Mouse (Mus musculus) kidney, postnatal 0 days (tissue): ENCODE measurements around the gene Agmo. TPM values are rescaled to one million over a fixed set of nuclear protein-coding genes. Genes with fewer than 3 reads are reported as not detected.
A peak's percentile ranks its signal among the peaks of the same experiment; 100 is the strongest.

ENCODE experiments used
- ATAC-seq: fragments of 200-750 bp; cut with Nextera tagmentation; replicated peaks from 2 replicates; pipeline ENCODE4 v1.8.0; 2017; ENCODE audit warnings: low read depth, moderate number of reproducible peaks, moderate TSS enrichment, moderate library complexity; ENCODE audit not compliant: low FRiP score
- DNase-seq: peaks from one replicate; pipeline ENCODE4 v3.0.0-alpha.2; 2016; ENCODE audit warnings: low spot score
- H3K27ac ChIP-seq: fragments of 300-500 bp; sonication (generic); 2 replicates; pipeline ENCODE4 v1.5.1; 2014; ENCODE audit warnings: mild to moderate bottlenecking
- H3K27me3 ChIP-seq: fragments of 300-500 bp; sonication (generic); 2 replicates; pipeline ENCODE4 v1.6.1; 2014; ENCODE audit warnings: low read length, mixed read lengths; ENCODE audit not compliant: insufficient read depth
- H3K36me3 ChIP-seq: fragments of 300-500 bp; sonication (generic); 2 replicates; pipeline ENCODE4 v1.6.1; 2014; ENCODE audit warnings: low read length, mixed read lengths; ENCODE audit not compliant: insufficient read depth
- H3K4me1 ChIP-seq: fragments of 300-500 bp; sonication (generic); replicated peaks from 2 replicates; pipeline ENCODE4 v1.6.1; 2014; ENCODE audit warnings: antibody characterized with exemption, low read length, mixed read lengths; ENCODE audit not compliant: insufficient read depth
- H3K4me2 ChIP-seq: fragments of 300-500 bp; sonication (generic); 2 replicates; pipeline ENCODE4 v1.6.1; 2014; ENCODE audit warnings: mild to moderate bottlenecking, low read length, moderate library complexity, mixed read lengths
- H3K4me3 ChIP-seq: fragments of 300-500 bp; sonication (generic); replicated peaks from 2 replicates; pipeline ENCODE4 v1.5.1; 2014; ENCODE audit warnings: low read depth, low read length
- H3K9ac ChIP-seq: fragments of 300-500 bp; sonication (generic); 2 replicates; pipeline ENCODE4 v1.6.1; 2014; ENCODE audit warnings: low read depth, low read length
- H3K9me3 ChIP-seq: fragments of 300-500 bp; sonication (generic); replicated peaks from 2 replicates; pipeline ENCODE4 v1.6.1; 2016; ENCODE audit warnings: low read length, inconsistent platforms, mixed read lengths
- CTCF ChIP-seq: IDR thresholded peaks from 2 replicates; pipeline ENCODE4 v1.5.1; 2016; ENCODE audit warnings: antibody characterized with exemption, low read depth, mild to moderate bottlenecking, moderate library complexity
- WGBS: fragments of 180-500 bp; shearing (Covaris S2); extraction: QIAGEN DNeasy Blood & Tissue Kit; methylation state at CpG from one replicate; pipeline ENCODE4 v1.1.7; 2014; 5-methylcytosine and 5-hydroxymethylcytosine counted together
- polyA plus RNA-seq: library from polyadenylated mRNA; unstranded; fragments of >200 nt; fragmentation: Nextera tagmentation; extraction: Ambion mirVana; gene quantifications from 2 replicates; pipeline ENCODE4 v1.2.1, GENCODE M21; 2015

Agmo gene
- polyA plus RNA-seq, 1 experiment from 2014 or later, result 0.92 TPM

GRCm38 (mm10) chr12:37402541-37402940, 161.1 kb downstream of the Agmo start:
- 94% methylated on average over 6 of the region's 6 CpGs for WGBS
- Histone ChIP-seq H3K27me3 (no peaks in the 10 kb centered on the region), H3K9ac (no peak overlapping the region), H3K4me1 (no peaks in the 10 kb centered on the region), H3K9me3 (no peaks in the 10 kb centered on the region), H3K4me2 (no peak overlapping the region), H3K4me3 (no peak overlapping the region), H3K36me3 (no peaks in the 10 kb centered on the region), H3K27ac (no peak overlapping the region)
- no peak for ATAC-seq
- no peak for TF ChIP-seq CTCF
- DNase-seq, result no peak

- no peaks in the 10 kb centered on the region for H3K36me3 ChIP-seq
- ATAC-seq (no peak), DNase-seq (peak; percentile 0)
- no peak overlapping the region for H3K9ac ChIP-seq
- no peak overlapping the region for H3K27ac ChIP-seq
- no peaks in the 10 kb centered on the region for H3K9me3 ChIP-seq
- TF ChIP-seq CTCF, result no peak
- H3K4me3 ChIP-seq, result no peak overlapping the region
- H3K4me1 ChIP-seq, result no peaks in the 10 kb centered on the region
- no peak overlapping the region for H3K4me2 ChIP-seq
- 37% methylated on average over 5 of the region's 5 CpGs for WGBS
- H3K27me3 ChIP-seq, result no peaks in the 10 kb centered on the region
Observed at GRCm38 (mm10) chr12:37426350-37426749, 184.9 kb downstream of the Agmo start.

GRCm38 (mm10) chr12:37426750-37427149, 185.3 kb downstream of the Agmo start:
- WGBS, result 38% methylated on average over 5 of the region's 5 CpGs
- H3K9me3 ChIP-seq, result no peaks in the 10 kb centered on the region
- no peak for TF ChIP-seq CTCF
- no peak overlapping the region for H3K4me3 ChIP-seq
- H3K27me3 ChIP-seq, result no peaks in the 10 kb centered on the region
- ATAC-seq, result peak; percentile 54
- no peak overlapping the region for H3K4me2 ChIP-seq
- H3K4me1 ChIP-seq, result no peaks in the 10 kb centered on the region
- no peak overlapping the region for H3K27ac ChIP-seq
- H3K9ac ChIP-seq, result no peak overlapping the region
- no peaks in the 10 kb centered on the region for H3K36me3 ChIP-seq
- DNase-seq, result peak; percentile 70

- no peaks in the 10 kb centered on the region for H3K36me3 ChIP-seq
- no peak overlapping the region for H3K4me3 ChIP-seq
- no peak overlapping the region for H3K9ac ChIP-seq
- no peak for TF ChIP-seq CTCF
- no peaks in the 10 kb centered on the region for H3K27me3 ChIP-seq
- H3K4me2 ChIP-seq, result no peak overlapping the region
- 79% methylated on average over 1 of the region's 1 CpGs for WGBS
- no peaks in the 10 kb centered on the region for H3K9me3 ChIP-seq
- no peak for DNase-seq
- H3K27ac ChIP-seq, result no peak overlapping the region
- no peaks in the 10 kb centered on the region for H3K4me1 ChIP-seq
- ATAC-seq, result no peak
Observed at GRCm38 (mm10) chr12:37434466-37434865, 193.0 kb downstream of the Agmo start.

GRCm38 (mm10) chr12:37442486-37443013, 201.1 kb downstream of the Agmo start:
- no peak for ATAC-seq

GRCm38 (mm10) chr12:37445255-37445654, 203.8 kb downstream of the Agmo start:
- no peaks in the 10 kb centered on the region for H3K4me1 ChIP-seq
- no peak overlapping the region for H3K4me3 ChIP-seq
- no peak for TF ChIP-seq CTCF
- ATAC-seq, result no peak
- no peak overlapping the region for H3K4me2 ChIP-seq
- H3K27me3 ChIP-seq, result no peaks in the 10 kb centered on the region
- no peak overlapping the region for H3K9ac ChIP-seq
- H3K27ac ChIP-seq, result no peak overlapping the region
- no peaks in the 10 kb centered on the region for H3K9me3 ChIP-seq
- no peak for DNase-seq
- H3K36me3 ChIP-seq, result no peaks in the 10 kb centered on the region
- 73% methylated on average over 9 of the region's 9 CpGs for WGBS

More at GRCm38 (mm10) chr12:37442486-37443013, 201.1 kb downstream of the Agmo start:
- H3K27ac ChIP-seq, result no peak overlapping the region
- peak; percentile 13 for DNase-seq
- no peaks in the 10 kb centered on the region for H3K9me3 ChIP-seq
- no peak overlapping the region for H3K4me2 ChIP-seq
- TF ChIP-seq CTCF, result no peak
- no peaks in the 10 kb centered on the region for H3K36me3 ChIP-seq
- no peak overlapping the region for H3K9ac ChIP-seq
- H3K4me1 ChIP-seq, result no peaks in the 10 kb centered on the region
- no peaks in the 10 kb centered on the region for H3K27me3 ChIP-seq
- WGBS, result 85% methylated on average over 3 of the region's 3 CpGs
- no peak overlapping the region for H3K4me3 ChIP-seq

- Histone ChIP-seq H3K9me3 (no peaks in the 10 kb centered on the region), H3K27me3 (no peaks in the 10 kb centered on the region), H3K4me2 (no peak overlapping the region), H3K4me1 (no peaks in the 10 kb centered on the region), H3K36me3 (no peaks in the 10 kb centered on the region), H3K9ac (no peak overlapping the region), H3K4me3 (no peak overlapping the region), H3K27ac (no peak overlapping the region)
- peak; percentile 3 for DNase-seq
- ATAC-seq, result no peak
- no peak for TF ChIP-seq CTCF
- WGBS, result 24% methylated on average over 2 of the region's 2 CpGs
Observed at GRCm38 (mm10) chr12:37449597-37449996, 208.2 kb downstream of the Agmo start.
